Mouse (Mus musculus) CH12.LX (cell line): Measurements from ENCODE around the gene Frmd4a. TPM values are rescaled to one million over a fixed set of nuclear protein-coding genes. Genes with fewer than 3 reads are reported as not detected.

Source experiments
- DNase-seq: peaks from one replicate; pipeline ENCODE4 v3.0.0-alpha.2; 2013; ENCODE audit errors: extremely low read depth
- H3K27ac ChIP-seq: 2 replicates; pipeline ENCODE4 v1.5.1; 2012; ENCODE audit warnings: low read depth, mild to moderate bottlenecking, control low read depth, moderate library complexity; ENCODE audit not compliant: insufficient read depth
- H3K27me3 ChIP-seq: replicated peaks from 2 replicates; pipeline ENCODE3; 2012; ENCODE audit warnings: inconsistent platforms
- H3K36me3 ChIP-seq, 2 experiments: replicated peaks in 1 of 2; 2 replicates each; pipeline versions ENCODE3 to v1.6.1; 2012; ENCODE audit warnings: inconsistent platforms in 1 of 2, low read length in 1 of 2, mild to moderate bottlenecking in 1 of 2, mixed read lengths in 1 of 2, moderate library complexity in 1 of 2; ENCODE audit not compliant: control insufficient read depth in 1 of 2, insufficient read depth in 1 of 2
- H3K4me1 ChIP-seq, 2 experiments: 2 replicates each; pipeline ENCODE4 v1.6.1; 2012; ENCODE audit warnings: inconsistent platforms in 1 of 2, moderate library complexity in 1 of 2; ENCODE audit not compliant: insufficient read depth in 2 of 2, control insufficient read depth in 1 of 2
- H3K4me2 ChIP-seq: 2 replicates; pipeline ENCODE4 v1.6.1; 2012; ENCODE audit warnings: low read depth, mild to moderate bottlenecking, control low read depth; ENCODE audit not compliant: poor library complexity, insufficient read depth, severe bottlenecking
- H3K4me3 ChIP-seq, 3 experiments: fragments of 150-350 bp in 1 of 3; sonication (generic) in 1 of 3; replicated peaks in 1 of 3; 2 replicates each; pipeline versions ENCODE3 to v1.5.1; 2011 to 2012; ENCODE audit warnings: low read depth in 2 of 3, low read length in 2 of 3, mild to moderate bottlenecking in 2 of 3, moderate library complexity in 2 of 3, control low read depth in 1 of 3, improper control_type of control experiment in 1 of 3, inconsistent platforms in 1 of 3, mixed read lengths in 1 of 3; ENCODE audit not compliant: poor library complexity in 1 of 3
- H3K79me2 ChIP-seq: replicated peaks from 2 replicates; pipeline ENCODE4 v1.6.1; 2012; ENCODE audit warnings: mild to moderate bottlenecking, moderate library complexity; ENCODE audit not compliant: control insufficient read depth, poor library complexity, insufficient read depth, severe bottlenecking; ENCODE audit errors: extremely low read depth
- H3K9ac ChIP-seq: 2 replicates; pipeline ENCODE4 v1.6.1; 2012; ENCODE audit warnings: low read depth, mild to moderate bottlenecking, control low read depth, moderate library complexity; ENCODE audit not compliant: insufficient read depth
- H3K9me3 ChIP-seq: replicated peaks from 2 replicates; pipeline ENCODE3; 2012; ENCODE audit warnings: low read length, inconsistent platforms, mixed read lengths
- BHLHE40 ChIP-seq: IDR thresholded peaks from 2 replicates; pipeline ENCODE4 v1.6.1; 2011; ENCODE audit warnings: mild to moderate bottlenecking, low read depth, low read length, improper control_type of control experiment
- ELF1 ChIP-seq: IDR thresholded peaks from 2 replicates; pipeline ENCODE4 v1.6.1; 2014; ENCODE audit warnings: low read depth, mild to moderate bottlenecking, inconsistent platforms, low read length, improper control_type of control experiment
- ETS1 ChIP-seq: conservative IDR thresholded peaks from 2 replicates; pipeline ENCODE4 v1.6.1; 2012; ENCODE audit warnings: low read depth, mild to moderate bottlenecking, inconsistent platforms, low read length, improper control_type of control experiment, moderate library complexity
- HCFC1 ChIP-seq: IDR thresholded peaks from 2 replicates; pipeline ENCODE4 v1.6.1; 2012; ENCODE audit warnings: low read depth, mild to moderate bottlenecking, inconsistent platforms, low read length, improper control_type of control experiment
- JUN ChIP-seq: IDR thresholded peaks from 2 replicates; pipeline ENCODE4 v1.6.1; 2011; ENCODE audit warnings: low read depth, mild to moderate bottlenecking, low read length, improper control_type of control experiment, moderate library complexity; ENCODE audit not compliant: insufficient read depth
- JUND ChIP-seq: conservative IDR thresholded peaks from 2 replicates; pipeline ENCODE4 v1.6.1; 2011; ENCODE audit warnings: low read depth, low read length, improper control_type of control experiment
- KAT2A ChIP-seq: IDR thresholded peaks from 2 replicates; pipeline ENCODE4 v1.6.1; 2012; ENCODE audit warnings: low read length, improper control_type of control experiment, inconsistent platforms; ENCODE audit not compliant: insufficient replicate concordance
- MAFK ChIP-seq: IDR thresholded peaks from 2 replicates; pipeline ENCODE4 v1.6.1; 2011; ENCODE audit warnings: low read length, improper control_type of control experiment; ENCODE audit not compliant: insufficient replicate concordance
- MAX ChIP-seq: IDR thresholded peaks from 2 replicates; pipeline ENCODE4 v1.6.1; 2011; ENCODE audit warnings: low read length, improper control_type of control experiment
- MXI1 ChIP-seq: IDR thresholded peaks from 2 replicates; pipeline ENCODE4 v1.6.1; 2011; ENCODE audit warnings: mild to moderate bottlenecking, low read depth, low read length, improper control_type of control experiment
- NELFE ChIP-seq: IDR thresholded peaks from 2 replicates; pipeline ENCODE4 v1.6.1; 2011; ENCODE audit warnings: low read depth, low read length, improper control_type of control experiment
- POLR2A ChIP-seq: IDR thresholded peaks from 2 replicates; pipeline ENCODE4 v1.6.1; 2011; ENCODE audit warnings: low read depth, mild to moderate bottlenecking, improper control_type of control experiment, low read length
- RAD21 ChIP-seq: IDR thresholded peaks from 2 replicates; pipeline ENCODE4 v1.6.1; 2011; ENCODE audit warnings: low read depth, mild to moderate bottlenecking, low read length, improper control_type of control experiment, moderate library complexity
- SMC3 ChIP-seq: IDR thresholded peaks from 2 replicates; pipeline ENCODE4 v1.6.1; 2011; ENCODE audit warnings: low read depth, low read length, improper control_type of control experiment
- UBTF ChIP-seq: IDR thresholded peaks from 2 replicates; pipeline ENCODE4 v1.6.1; 2012; ENCODE audit warnings: low read depth, mild to moderate bottlenecking, inconsistent platforms, low read length, improper control_type of control experiment, moderate library complexity
- USF2 ChIP-seq: conservative IDR thresholded peaks from 2 replicates; pipeline ENCODE4 v1.6.1; 2011; ENCODE audit warnings: low read depth, low read length, improper control_type of control experiment
- ZC3H11A ChIP-seq: IDR thresholded peaks from 2 replicates; pipeline ENCODE4 v1.6.1; 2012; ENCODE audit warnings: low read depth, mild to moderate bottlenecking, inconsistent platforms, low read length, improper control_type of control experiment
- dilution Hi-C: fragments of 300-500 bp; cut with MboI; formaldehyde crosslinking; loops from 2 replicates; pipeline ENCODE4 v1.14.3; 2020; ENCODE audit warnings: low sequenced_read_pairs; ENCODE audit not compliant: extremely low pct_unique_long_range_greater_than_20kb, extremely low pct_ligation_motif_present
- in situ Hi-C: fragments of 300-500 bp; cut with MboI; formaldehyde crosslinking; loops from 3 replicates; pipeline ENCODE4 v1.14.3; 2019; ENCODE audit warnings: low sequenced_read_pairs, low pct_ligation_motif_present, low pct_unique_long_range_greater_than_20kb, mixed read lengths
- polyA plus RNA-seq: library from polyadenylated mRNA; unstranded; fragments of >175 nt; gene quantifications from 2 replicates; pipeline ENCODE4 v1.2.1, GENCODE M21; 2012; ENCODE audit warnings: low read depth; ENCODE audit not compliant: insufficient read length
- total RNA-seq, 2 experiments: library from RNA; depleted of rRNA; stranded (reverse); fragments of 300-350 nt in 1 of 2; fragments of >200 nt in 1 of 2; gene quantifications; 2 replicates each; pipeline ENCODE4 v1.2.3; 2012 to 2014

Frmd4a gene
- total and polyA plus RNA-seq, 3 experiments, result 0.13 to 2.0 (median 0.32) TPM

DNA sequence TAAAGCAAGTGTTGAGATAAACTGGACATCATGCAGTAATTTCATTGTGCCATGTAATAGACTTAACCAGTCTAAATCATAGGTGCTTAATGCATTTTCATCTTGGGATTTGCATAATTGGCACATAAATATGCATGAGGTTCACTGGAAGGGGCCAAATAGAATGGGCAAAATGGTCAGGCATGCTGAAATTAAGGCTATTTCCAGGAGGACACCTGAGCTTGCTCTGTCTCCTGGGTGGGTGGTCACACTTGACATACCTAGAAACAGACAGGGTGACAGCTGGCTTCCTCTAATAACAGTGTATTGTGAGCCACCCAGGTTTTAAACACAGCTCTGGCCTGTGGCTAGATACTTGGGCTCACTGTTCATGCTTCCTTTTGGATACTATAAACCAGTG is 137.9 kb downstream of the Frmd4a start (continued):
- TF ChIP-seq RAD21, result no peak

DNA sequence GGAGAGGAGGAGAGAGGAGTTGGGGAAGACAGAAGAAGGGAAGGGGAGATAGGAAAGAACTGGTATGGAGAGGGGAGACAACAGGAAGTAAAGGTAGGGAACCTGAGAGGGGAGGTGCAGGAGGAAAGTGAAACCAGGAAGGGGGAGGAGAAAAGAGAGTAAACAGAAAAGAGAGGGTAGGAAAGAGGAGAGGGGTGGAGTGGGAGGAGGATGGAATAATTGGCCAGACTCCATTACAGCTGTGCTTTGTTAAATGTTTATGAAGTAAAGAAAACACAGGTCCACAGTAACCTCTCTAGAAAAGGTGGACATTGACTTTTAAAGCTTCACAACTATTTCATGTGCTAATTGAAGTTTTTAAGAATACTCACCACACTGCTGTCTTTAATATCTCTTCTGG is 139.0 kb downstream of the Frmd4a start:
- TF ChIP-seq BHLHE40 (no peak), MAX (no peak), SMC3 (no peak), ELF1 (no peak), JUND (no peak), MXI1 (no peak), NELFE (no peak), MAFK (no peak), JUN (no peak)
- dilution Hi-C loops, result no loop called here
- H3K4me3 ChIP-seq, result no peak overlapping the region

DNA sequence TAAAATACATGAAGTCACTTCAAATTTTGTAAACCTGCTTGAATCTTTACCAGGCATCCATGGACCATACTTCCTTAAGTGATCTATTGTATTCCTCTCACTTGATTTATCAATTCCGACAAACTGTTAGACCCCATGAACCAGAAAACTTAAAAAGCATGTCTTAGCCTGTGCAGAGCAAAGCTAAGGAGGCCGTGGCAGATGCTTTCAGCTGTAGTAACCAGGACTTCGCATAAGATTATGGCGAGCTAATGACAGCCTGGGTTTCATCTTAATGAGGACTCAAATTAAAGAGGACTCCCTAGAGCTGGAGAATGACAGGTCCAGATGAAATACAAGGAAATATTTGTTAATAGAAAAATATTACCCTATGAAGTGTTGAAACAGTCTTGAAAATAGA is 139.9 kb downstream of the Frmd4a start:
- H3K79me2 ChIP-seq, result no peaks in the 10 kb centered on the region
- H3K27ac ChIP-seq, result no peak overlapping the region
- H3K4me2 ChIP-seq, result no peak overlapping the region
- H3K9ac ChIP-seq, result no peak overlapping the region
- no peak for TF ChIP-seq UBTF
- TF ChIP-seq HCFC1, result no peak
- TF ChIP-seq ZC3H11A, result no peak
- TF ChIP-seq KAT2A, result no peak
- no peak for TF ChIP-seq USF2
- TF ChIP-seq BHLHE40, result no peak
- TF ChIP-seq POLR2A, result no peak
- no peak for TF ChIP-seq ETS1
- no peak overlapping the region for H3K4me3 ChIP-seq
- in situ Hi-C loops, result no loop called here
- dilution Hi-C loops, result no loop called here
- no peaks in the 10 kb centered on the region for H3K9me3 ChIP-seq
- no peaks in the 10 kb centered on the region for H3K36me3 ChIP-seq
- no peak for DNase-seq
- H3K27me3 ChIP-seq, result no peaks in the 10 kb centered on the region
- H3K4me1 ChIP-seq, result no peaks in the 10 kb centered on the region

More for the DNA sequence above, 139.0 kb downstream of the Frmd4a start:
- in situ Hi-C loops, result no loop called here
- Histone ChIP-seq H3K4me1 (no peaks in the 10 kb centered on the region), H3K9ac (no peak overlapping the region), H3K27ac (no peak overlapping the region), H3K9me3 (no peaks in the 10 kb centered on the region), H3K79me2 (no peaks in the 10 kb centered on the region), H3K4me2 (no peak overlapping the region), H3K27me3 (no peaks in the 10 kb centered on the region), H3K36me3 (no peaks in the 10 kb centered on the region)
- no peak for DNase-seq
